Mouse (Mus musculus) embryonic stem cell, embryonic (primary cell): Measurements from ENCODE around the gene Tor1b.
"Not testable (repeated sequence)": the region's sequence is repeated elsewhere in the genome, so short reads cannot be mapped to it uniquely, and the experiment has no call there.

Experiments used
- CTCF ChIA-PET, 4 experiments: fragments of 300-600 bp in 2 of 4; fragments of 350-600 bp in 2 of 4; sonication (Branson Sonifier 250); formaldehyde crosslinking; loops; one replicate each; lab custom pipeline; 2022; ENCODE audit warnings: inconsistent platforms in 2 of 4; lab: Charles Lee
- POLR2A ChIA-PET, 4 experiments: fragments of 300-600 bp in 2 of 4; fragments of 350-600 bp in 2 of 4; sonication (Branson Sonifier 250); formaldehyde crosslinking; loops; one replicate each; lab custom pipeline; 2022; ENCODE audit warnings: antibody characterized with exemption in 4 of 4, inconsistent platforms in 1 of 4; lab: Charles Lee

Tor1b gene

GRCm38 (mm10) chr2:30952824-30953490 lies at the start of gene Tor1b:
Gene Tor1b, plus strand, starts transcription at chr2:30952959.
- ChIA-PET CTCF (interaction anchor here (0.6 to 2.0 kb wide), 28 partner anchors 10 to 748 kb away, joined by 3 to 22 read pairs (median 4); partner anchors contain the start of gene Ptges (in 1 of the 4)), POLR2A (interaction anchor here (0.6 to 3.9 kb wide), 62 partner anchors 9 to 517 kb away, joined by 3 to 39 read pairs (median 4); partner anchors contain the start of genes Tor1a (in 4 of the 4), BC005624 (in 2 of the 4), Fnbp1 (in 2 of the 4) and Ptges (in 2 of the 4))

- ChIA-PET CTCF (interaction anchor here (0.6 to 2.0 kb wide), 7 partner anchors 9 to 273 kb away, joined by 3 to 6 read pairs (median 4); partner anchors contain the start of gene Ptges (in 1 of the 4)), POLR2A (interaction anchor here in 2 of 4 experiments (0.6 to 8.2 kb wide), 6 partner anchors 14 to 60 kb away, joined by 3 to 65 read pairs (median 4); no protein-coding TSS in a partner anchor)
These were observed 48.5 kb upstream of the Tor1b start for GRCm38 (mm10) chr2:30904231-30904630.

GRCm38 (mm10) chr2:30904991-30905390 lies 47.8 kb upstream of the Tor1b start:
- ChIA-PET CTCF (interaction anchor here in 2 of 4 experiments (0.6 to 2.0 kb wide), 5 partner anchors 11 to 24 kb away, joined by 3 to 6 read pairs (median 3); partner anchors contain the start of gene Ptges (in 1 of the 2)), POLR2A (interaction anchor here in 2 of 4 experiments (0.5 to 8.2 kb wide), 6 partner anchors 9 to 434 kb away, joined by 3 to 65 read pairs (median 7); no protein-coding TSS in a partner anchor)

GRCm38 (mm10) chr2:30905906-30906305 lies 46.9 kb upstream of the Tor1b start:
- ChIA-PET POLR2A (interaction anchor here in 3 of 4 experiments (0.5 to 8.2 kb wide), 25 partner anchors 8 to 1399 kb away, joined by 3 to 65 read pairs (median 3); partner anchors contain the start of genes Ptges (in 3 of the 3), Ntmt1 (in 1 of the 3) and Tor1b (in 1 of the 3)), CTCF (interaction anchor here in 2 of 4 experiments (0.7 to 1.9 kb wide), 4 partner anchors 15 to 23 kb away, joined by 3 to 10 read pairs (median 6); partner anchors contain the start of gene Ptges (in 1 of the 2))

- CTCF ChIA-PET: interaction anchor here in 2 of 4 experiments (1.3 to 1.9 kb wide), 3 partner anchors 16 to 22 kb away, joined by 3 to 10 read pairs (median 9); partner anchors contain the start of gene Ptges (in 1 of the 2)
- POLR2A ChIA-PET: interaction anchor here in 3 of 4 experiments (0.5 to 8.2 kb wide), 21 partner anchors 9 to 1400 kb away, joined by 3 to 65 read pairs (median 3); partner anchors contain the start of genes Ptges (in 3 of the 3), Ntmt1 (in 1 of the 3) and Tor1b (in 1 of the 3)
These were observed 46.1 kb upstream of the Tor1b start for GRCm38 (mm10) chr2:30906641-30907040.

GRCm38 (mm10) chr2:30912291-30912773 lies 40.4 kb upstream of the Tor1b start:
- CTCF ChIA-PET: interaction anchor here in 1 of 4 experiments (0.6 to 1.8 kb wide), 5 partner anchors 8 to 23 kb away, joined by 3 to 6 read pairs (median 4); partner anchors contain the start of gene Ptges
- POLR2A ChIA-PET: interaction anchor here in 2 of 4 experiments (1.2 to 3.5 kb wide), 3 partner anchors 10 to 15 kb away, joined by 3 to 12 read pairs (median 4); no protein-coding TSS in a partner anchor

GRCm38 (mm10) chr2:30913022-30913421 lies 39.7 kb upstream of the Tor1b start:
- ChIA-PET CTCF (interaction anchor here in 1 of 4 experiments (0.9 to 1.8 kb wide), 4 partner anchors 9 to 22 kb away, joined by 3 to 6 read pairs (median 4); partner anchors contain the start of gene Ptges), POLR2A (interaction anchor here in 2 of 4 experiments (0.9 to 3.5 kb wide), 5 partner anchors 11 to 439 kb away, joined by 3 to 12 read pairs (median 4); partner anchors contain the start of gene Ier5l (in 1 of the 2))

- CTCF ChIA-PET: interaction anchor here in 3 of 4 experiments (0.6 to 1.3 kb wide), 7 partner anchors 12 to 867 kb away, joined by 3 to 9 read pairs (median 3); partner anchors contain the start of gene Ptges (in 2 of the 3)
- POLR2A ChIA-PET: interaction anchor here in 3 of 4 experiments (0.6 to 3.5 kb wide), 11 partner anchors 9 to 867 kb away, joined by 3 to 12 read pairs (median 3); partner anchors contain the start of genes Ptges (in 2 of the 3) and Tor1b (in 1 of the 3)
These were observed 37.9 kb upstream of the Tor1b start for GRCm38 (mm10) chr2:30914836-30915235.

- POLR2A ChIA-PET: interaction anchor here in 3 of 4 experiments (0.7 to 3.5 kb wide), 10 partner anchors 9 to 319 kb away, joined by 3 to 12 read pairs (median 3); partner anchors contain the start of genes Ptges (in 2 of the 3) and Tor1b (in 1 of the 3)
- CTCF ChIA-PET: interaction anchor here in 2 of 4 experiments (0.6 to 1.3 kb wide), 5 partner anchors 12 to 492 kb away, joined by 3 to 9 read pairs (median 3); partner anchors contain the start of gene Ptges (in 1 of the 2)
These were observed 37.4 kb upstream of the Tor1b start for GRCm38 (mm10) chr2:30915376-30915775.

- POLR2A ChIA-PET: interaction anchor here in 3 of 4 experiments (0.7 to 1.3 kb wide), 4 partner anchors 10 to 319 kb away, joined by 3 read pairs; no protein-coding TSS in a partner anchor
- CTCF ChIA-PET: not testable (repeated sequence)
These were observed 36.8 kb upstream of the Tor1b start for GRCm38 (mm10) chr2:30915933-30916332.

GRCm38 (mm10) chr2:30917649-30918048 lies 35.1 kb upstream of the Tor1b start:
- CTCF ChIA-PET: interaction anchor here in 2 of 4 experiments (1.0 to 4.2 kb wide), 3 partner anchors 10 to 45 kb away, joined by 3 to 36 read pairs (median 3); partner anchors contain the start of gene Ptges (in 1 of the 2)
- POLR2A ChIA-PET: interaction anchor here in 3 of 4 experiments (0.5 to 4.8 kb wide), 9 partner anchors 9 to 140 kb away, joined by 3 to 65 read pairs (median 9); no protein-coding TSS in a partner anchor

GRCm38 (mm10) chr2:30918126-30918525 lies 34.6 kb upstream of the Tor1b start:
- CTCF ChIA-PET: interaction anchor here (0.6 to 4.2 kb wide), 15 partner anchors 9 to 391 kb away, joined by 3 to 36 read pairs (median 4); partner anchors contain the start of genes Ptges (in 3 of the 4) and Ntmt1 (in 1 of the 4)
- POLR2A ChIA-PET: interaction anchor here (0.5 to 4.8 kb wide), 25 partner anchors 9 to 444 kb away, joined by 3 to 65 read pairs (median 4); partner anchors contain the start of genes Ptges (in 2 of the 4), Fnbp1 (in 1 of the 4), Ier5l (in 1 of the 4) and Ntmt1 (in 1 of the 4)

- POLR2A ChIA-PET: interaction anchor here (0.6 to 4.8 kb wide), 35 partner anchors 8 to 681 kb away, joined by 3 to 65 read pairs (median 3); partner anchors contain the start of genes Ptges (in 3 of the 4), Fnbp1 (in 1 of the 4), Ier5l (in 1 of the 4) and Lrrc8a (in 1 of the 4)
- CTCF ChIA-PET: interaction anchor here (0.6 to 4.2 kb wide), 27 partner anchors 8 to 564 kb away, joined by 3 to 36 read pairs (median 4); partner anchors contain the start of genes Ptges (in 3 of the 4) and Ntmt1 (in 2 of the 4)
These were observed 33.9 kb upstream of the Tor1b start for GRCm38 (mm10) chr2:30918780-30919329.

- ChIA-PET POLR2A (interaction anchor here in 3 of 4 experiments (0.6 to 4.8 kb wide), 5 partner anchors 16 to 505 kb away, joined by 3 to 65 read pairs (median 3); partner anchors contain the start of gene Crat (in 1 of the 3)), CTCF (interaction anchor here in 3 of 4 experiments (0.6 to 4.2 kb wide), 8 partner anchors 8 to 561 kb away, joined by 3 to 36 read pairs (median 4); partner anchors contain the start of gene Ptges (in 2 of the 3))
These were observed 32.5 kb upstream of the Tor1b start for GRCm38 (mm10) chr2:30920216-30920615.

- CTCF ChIA-PET: interaction anchor here in 1 of 4 experiments (0.7 kb wide), 1 partner anchor 20 kb away, joined by 4 read pairs; no protein-coding TSS in a partner anchor
- POLR2A ChIA-PET: interaction anchor here in 1 of 4 experiments (0.8 kb wide), 1 partner anchor 11 kb away, joined by 3 read pairs; no protein-coding TSS in a partner anchor
These were observed 29.7 kb upstream of the Tor1b start for GRCm38 (mm10) chr2:30923099-30923498.

- POLR2A ChIA-PET: interaction anchor here in 1 of 4 experiments (0.6 to 2.6 kb wide), 5 partner anchors 8 to 104 kb away, joined by 3 to 8 read pairs (median 3); no protein-coding TSS in a partner anchor
- CTCF ChIA-PET: interaction anchor here in 2 of 4 experiments (0.6 to 2.6 kb wide), 3 partner anchors 18 to 34 kb away, joined by 3 to 13 read pairs (median 4); no protein-coding TSS in a partner anchor
These were observed 27.6 kb upstream of the Tor1b start for GRCm38 (mm10) chr2:30925181-30925580.
